Mouse (Mus musculus): ENCODE results near the gene Rae1. TPM values are rescaled to one million over a fixed set of nuclear protein-coding genes. Genes with fewer than 3 reads are reported as not detected.

Gene Rae1
- polyA plus RNA-seq, 1 experiment from 2014 or later, result 109 TPM

DNA sequence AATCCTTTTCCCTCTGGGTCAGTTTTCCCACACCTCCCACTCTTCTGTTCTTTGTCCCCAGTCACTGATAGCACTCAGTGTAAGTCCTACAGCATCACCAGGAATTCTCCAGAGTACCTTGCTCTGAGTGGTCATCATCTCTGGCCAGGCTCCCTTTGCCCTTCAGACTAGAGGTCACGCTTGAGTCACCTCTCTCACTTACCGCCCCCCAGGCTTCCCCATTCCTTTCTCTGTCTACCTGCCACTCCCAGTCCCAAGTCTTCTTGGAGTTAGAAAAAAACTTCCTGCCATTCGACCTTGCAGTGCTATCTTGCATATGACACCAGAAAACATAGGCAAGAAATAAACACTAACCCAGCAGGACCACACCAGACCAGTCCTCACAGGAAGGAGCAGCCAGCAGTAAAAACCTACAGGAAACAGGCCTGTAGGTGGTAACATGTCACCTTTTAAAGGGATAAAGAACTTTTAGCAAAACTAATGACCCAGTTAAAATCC lies 10.4 kb downstream of the Rae1 start:
- Histone ChIP-seq H3K27me3 (ENCODE audit: control insufficient read depth, insufficient read depth, low read depth, low read length) (no peaks in the 10 kb centered on the region), H3K27ac (ENCODE audit: low read length) (no peak overlapping the region), H3K4me1 (replicated peaks; ENCODE audit: control insufficient read depth, insufficient read depth, low read length) (no peaks in the 10 kb centered on the region), H3K4me2 (ENCODE audit: low read depth, low read length) (no peak overlapping the region), H3K9me3 (ENCODE audit: control insufficient read depth, low read length) (no peaks in the 10 kb centered on the region), H3K36me3 (ENCODE audit: control insufficient read depth, insufficient read depth, low read length) (peaks cover 82% of the 10 kb centered on the region), H3K9ac (ENCODE audit: low read length) (no peak overlapping the region), H3K4me3 (ENCODE audit: low read length) (no peak overlapping the region)
- WGBS, result 68% methylated on average over 3 of the region's 3 CpGs
- ATAC-seq (ENCODE audit: low read depth), result no peak

DNA sequence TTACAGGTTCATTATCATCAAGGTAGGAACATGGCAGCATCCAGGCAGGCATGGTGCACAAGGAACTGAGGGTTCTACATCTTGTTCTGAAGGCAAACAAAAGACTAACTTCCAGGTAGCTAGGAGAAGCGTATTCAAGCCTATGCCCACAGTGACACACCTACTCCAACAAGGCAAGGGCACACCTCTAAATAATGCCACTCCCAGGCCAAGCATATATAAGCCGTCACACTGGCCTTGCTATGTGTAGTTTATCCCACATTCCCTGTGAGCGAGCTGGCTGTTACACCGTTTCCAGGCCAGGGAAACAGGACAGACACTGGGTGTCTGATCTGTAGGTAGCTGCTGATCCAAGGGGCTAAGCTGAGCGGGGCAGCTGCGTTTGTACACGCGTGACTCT lies 11.5 kb downstream of the Rae1 start:
- Histone ChIP-seq H3K9me3 (ENCODE audit: control insufficient read depth, low read length) (no peaks in the 10 kb centered on the region), H3K27ac (ENCODE audit: low read length) (no peak overlapping the region)

DNA sequence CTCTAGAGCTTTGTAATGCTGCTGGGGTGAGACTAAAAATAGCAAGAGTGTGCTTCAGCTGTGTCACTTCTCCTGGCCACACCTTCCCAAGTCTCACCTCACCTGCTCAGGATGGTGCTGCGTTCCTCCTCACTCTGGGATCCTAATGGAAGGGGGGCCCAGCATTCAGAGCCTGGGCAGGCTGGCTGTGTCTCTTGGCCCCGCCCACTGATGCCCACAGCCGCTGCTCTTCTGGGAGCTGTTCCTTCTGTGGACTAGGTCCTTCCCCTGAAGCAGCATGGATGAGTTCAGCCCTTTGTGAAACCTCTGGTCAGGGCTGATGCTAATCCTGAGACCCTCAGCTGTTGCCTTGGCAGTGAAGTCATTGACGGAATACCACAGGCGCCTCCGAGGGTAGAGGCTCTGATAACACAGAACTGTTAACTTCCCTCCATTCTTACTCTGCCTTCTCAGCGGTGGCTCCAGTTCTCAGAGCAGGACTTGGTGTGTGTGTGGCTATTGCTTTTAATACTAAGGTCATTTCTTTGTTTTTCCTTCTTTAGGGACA lies 14.9 kb downstream of the Rae1 start:
- no peaks in the 10 kb centered on the region for H3K9me3 ChIP-seq (ENCODE audit: control insufficient read depth, low read length)
- H3K4me2 ChIP-seq (ENCODE audit: low read depth, low read length), result no peak overlapping the region
- no peaks in the 10 kb centered on the region for H3K27me3 ChIP-seq (ENCODE audit: control insufficient read depth, insufficient read depth, low read depth, low read length)
- ATAC-seq (ENCODE audit: low read depth), result no peak
- peaks cover 48% of the 10 kb centered on the region for H3K36me3 ChIP-seq (ENCODE audit: control insufficient read depth, insufficient read depth, low read length)
- no peak overlapping the region for H3K27ac ChIP-seq (ENCODE audit: low read length)
- WGBS, result 69% methylated on average over 7 of the region's 7 CpGs
- no peak overlapping the region for H3K4me3 ChIP-seq (ENCODE audit: low read length)
- no peak overlapping the region; the same call in 1 of the 2 replicates for H3K9ac ChIP-seq (ENCODE audit: low read length)
- peaks cover 9% of the 10 kb centered on the region; the same call in 1 of the 2 replicates for H3K4me1 ChIP-seq (replicated peaks; ENCODE audit: control insufficient read depth, insufficient read depth, low read length)

More for the DNA sequence above, 11.5 kb downstream of the Rae1 start:
- no peak overlapping the region for H3K4me3 ChIP-seq (ENCODE audit: low read length)
- H3K36me3 ChIP-seq (ENCODE audit: control insufficient read depth, insufficient read depth, low read length), result peaks cover 78% of the 10 kb centered on the region
- H3K4me2 ChIP-seq (ENCODE audit: low read depth, low read length), result no peak overlapping the region
- WGBS, result 94% methylated on average over 8 of the region's 8 CpGs
- no peaks in the 10 kb centered on the region for H3K4me1 ChIP-seq (replicated peaks; ENCODE audit: control insufficient read depth, insufficient read depth, low read length)
- H3K9ac ChIP-seq (ENCODE audit: low read length), result no peak overlapping the region
- no peaks in the 10 kb centered on the region for H3K27me3 ChIP-seq (ENCODE audit: control insufficient read depth, insufficient read depth, low read depth, low read length)
- ATAC-seq (ENCODE audit: low read depth), result no peak

DNA sequence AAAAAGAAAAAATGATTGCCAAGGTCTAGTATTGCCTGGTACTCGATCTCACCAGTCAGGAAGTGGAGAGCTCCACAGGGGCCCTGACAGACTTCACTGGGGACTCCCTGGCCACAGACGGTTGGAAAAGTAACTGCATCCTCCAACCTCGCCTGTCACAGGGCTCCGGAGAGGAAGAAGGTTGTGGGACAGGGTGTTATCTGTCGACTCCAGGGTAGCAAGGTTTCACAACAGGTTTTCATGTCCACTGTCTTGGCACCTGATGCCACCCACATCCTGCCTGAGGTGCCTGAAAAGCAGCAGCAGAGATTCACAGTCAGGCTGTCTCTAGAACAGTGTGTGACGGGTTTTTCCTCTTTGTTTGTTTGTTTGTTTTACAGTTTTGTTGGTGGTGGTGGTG lies 18.0 kb downstream of the Rae1 start:
- H3K4me1 ChIP-seq (replicated peaks; ENCODE audit: control insufficient read depth, insufficient read depth, low read length), result peaks cover 19% of the 10 kb centered on the region
- 31% methylated on average over 6 of the region's 6 CpGs for WGBS
- no peak overlapping the region for H3K9ac ChIP-seq (ENCODE audit: low read length)
- H3K4me2 ChIP-seq (ENCODE audit: low read depth, low read length), result no peak overlapping the region
- no peaks in the 10 kb centered on the region for H3K9me3 ChIP-seq (ENCODE audit: control insufficient read depth, low read length)
- no peak overlapping the region for H3K27ac ChIP-seq (ENCODE audit: low read length)
- peaks cover 23% of the 10 kb centered on the region for H3K36me3 ChIP-seq (ENCODE audit: control insufficient read depth, insufficient read depth, low read length)
- H3K4me3 ChIP-seq (ENCODE audit: low read length), result no peak overlapping the region
- no peak for ATAC-seq (ENCODE audit: low read depth)
- H3K27me3 ChIP-seq (ENCODE audit: control insufficient read depth, insufficient read depth, low read depth, low read length), result peaks cover 3% of the 10 kb centered on the region

DNA sequence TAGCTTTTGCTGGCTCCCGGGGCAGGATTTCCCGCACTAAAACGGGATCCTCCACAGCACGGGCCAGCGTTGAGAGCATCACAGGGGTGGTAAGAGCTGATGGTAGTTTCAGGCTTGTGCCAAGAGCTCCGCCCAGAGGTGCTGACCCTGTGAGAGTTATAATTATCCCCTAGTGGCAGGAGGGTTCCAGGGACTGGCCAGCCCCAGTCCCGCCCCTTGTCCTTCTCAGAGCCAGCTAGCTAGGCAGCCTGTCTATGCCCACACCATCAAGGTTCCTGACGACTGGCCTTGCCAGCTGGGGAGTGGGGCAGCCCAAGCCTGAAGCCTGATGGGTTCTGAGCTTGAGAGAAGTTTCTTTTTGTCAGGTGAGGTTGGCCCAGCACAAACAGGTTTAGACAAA lies 18.7 kb downstream of the Rae1 start:
- Histone ChIP-seq H3K4me2 (ENCODE audit: low read depth, low read length) (no peak overlapping the region), H3K27me3 (ENCODE audit: control insufficient read depth, insufficient read depth, low read depth, low read length) (peaks cover 3% of the 10 kb centered on the region), H3K4me3 (ENCODE audit: low read length) (no peak overlapping the region), H3K9me3 (ENCODE audit: control insufficient read depth, low read length) (no peaks in the 10 kb centered on the region), H3K36me3 (ENCODE audit: control insufficient read depth, insufficient read depth, low read length) (peaks cover 17% of the 10 kb centered on the region), H3K4me1 (replicated peaks; ENCODE audit: control insufficient read depth, insufficient read depth, low read length) (peaks cover 25% of the 10 kb centered on the region), H3K27ac (ENCODE audit: low read length) (no peak overlapping the region), H3K9ac (ENCODE audit: low read length) (0 out of 2 replicates have a peak overlapping the region, but pooled peaks have one; percentile 25)
- ATAC-seq (ENCODE audit: low read depth), result 0 out of 2 replicates have a peak, but pooled peaks have one; percentile 5
- WGBS, result 18% methylated on average over 8 of the region's 8 CpGs

DNA sequence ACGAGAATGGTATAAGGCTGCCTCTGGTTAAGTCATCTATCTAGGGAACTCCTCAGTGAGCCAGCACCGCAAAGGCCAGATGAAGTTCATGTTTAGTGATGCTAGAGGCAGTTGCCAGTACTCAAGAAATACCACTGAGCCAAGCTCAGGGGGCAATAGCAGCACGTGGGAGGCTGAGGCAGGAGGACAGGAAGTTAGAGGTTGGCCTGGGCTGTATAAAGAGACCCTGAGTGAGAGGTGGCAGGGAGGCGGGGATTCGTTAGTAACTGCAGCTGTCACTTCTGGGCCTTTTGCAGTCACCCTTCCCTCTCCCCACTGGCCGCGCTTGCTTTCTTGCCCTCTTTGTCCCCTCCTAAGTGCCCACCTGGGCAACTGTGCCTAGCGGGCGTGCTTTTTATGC lies 19.4 kb downstream of the Rae1 start:
- peaks cover 11% of the 10 kb centered on the region; the same call in 1 of the 2 replicates for H3K36me3 ChIP-seq (ENCODE audit: control insufficient read depth, insufficient read depth, low read length)
- H3K27me3 ChIP-seq (ENCODE audit: control insufficient read depth, insufficient read depth, low read depth, low read length), result peaks cover 3% of the 10 kb centered on the region
- H3K27ac ChIP-seq (ENCODE audit: low read length), result peak overlapping the region; percentile 34
- peak overlapping the region; percentile 57 for H3K9ac ChIP-seq (ENCODE audit: low read length)
- no peaks in the 10 kb centered on the region for H3K9me3 ChIP-seq (ENCODE audit: control insufficient read depth, low read length)
- H3K4me2 ChIP-seq (ENCODE audit: low read depth, low read length), result peak overlapping the region; percentile 90
- H3K4me3 ChIP-seq (ENCODE audit: low read length), result peak overlapping the region; percentile 51
- H3K4me1 ChIP-seq (replicated peaks; ENCODE audit: control insufficient read depth, insufficient read depth, low read length), result peaks cover 32% of the 10 kb centered on the region
- peak; percentile 6; the same call in 1 of the 2 replicates for ATAC-seq (ENCODE audit: low read depth)
- 18% methylated on average over 9 of the region's 9 CpGs for WGBS

DNA sequence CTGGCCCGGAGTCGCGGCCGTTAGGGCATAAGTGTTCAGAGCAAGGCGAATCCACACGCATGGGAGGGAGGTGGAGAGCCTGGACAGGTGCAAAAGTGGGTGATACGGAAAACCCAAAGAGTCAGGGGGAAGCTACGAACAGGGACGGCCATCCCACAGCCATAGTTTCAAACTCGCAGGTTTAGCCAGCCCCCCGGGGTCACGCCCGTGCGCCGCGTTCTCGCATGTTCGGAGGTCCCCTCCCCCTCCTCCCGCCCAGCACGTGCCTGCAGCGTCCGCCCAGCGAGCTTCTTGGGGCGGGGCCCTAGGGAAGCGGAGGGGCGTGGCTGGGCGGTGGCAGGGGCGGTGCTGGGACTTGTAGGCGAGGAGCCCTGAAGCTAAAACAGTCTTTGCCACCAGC lies 19.9 kb downstream of the Rae1 start:
- 0% methylated on average over 26 of the region's 29 CpGs for WGBS
- Histone ChIP-seq H3K4me2 (ENCODE audit: low read depth, low read length) (peak overlapping the region; percentile 90), H3K4me3 (ENCODE audit: low read length) (peak overlapping the region; percentile 51), H3K4me1 (replicated peaks; ENCODE audit: control insufficient read depth, insufficient read depth, low read length) (peaks cover 36% of the 10 kb centered on the region), H3K36me3 (ENCODE audit: control insufficient read depth, insufficient read depth, low read length) (peaks cover 6% of the 10 kb centered on the region; the same call in 1 of the 2 replicates), H3K27ac (ENCODE audit: low read length) (peak overlapping the region; percentile 34), H3K27me3 (ENCODE audit: control insufficient read depth, insufficient read depth, low read depth, low read length) (peaks cover 3% of the 10 kb centered on the region), H3K9me3 (ENCODE audit: control insufficient read depth, low read length) (no peaks in the 10 kb centered on the region), H3K9ac (ENCODE audit: low read length) (peak overlapping the region; percentile 57)
- peak; percentile 88 for ATAC-seq (ENCODE audit: low read depth)

DNA sequence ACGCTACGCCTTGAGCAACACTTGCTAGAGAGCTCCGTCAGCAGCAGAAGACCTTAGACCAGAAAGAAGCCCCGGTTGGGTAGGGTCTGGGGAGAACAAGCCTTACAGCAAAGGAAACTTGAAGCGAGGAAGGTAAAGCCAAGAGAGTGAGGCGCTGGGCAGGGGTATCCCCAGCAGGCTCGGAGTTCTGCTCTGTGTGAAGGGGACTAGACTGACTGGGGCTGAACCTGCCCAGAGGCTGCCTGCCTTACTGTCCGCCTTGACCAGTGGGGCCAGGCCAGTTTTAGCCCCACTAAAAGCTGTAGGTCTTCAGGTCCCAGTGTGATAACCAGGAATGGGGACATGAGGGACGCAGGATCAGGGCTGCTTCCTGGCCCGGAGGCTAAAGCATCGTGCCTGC lies 20.5 kb downstream of the Rae1 start, which contains the start of gene Rbm38:
Rbm38 (plus strand) TSS at position 69 of the 400 bp plus-strand sequence.
- H3K4me2 ChIP-seq (ENCODE audit: low read depth, low read length), result peak within 1 kb of the TSS; percentile 92
- no peaks in the 10 kb centered on the region for H3K9me3 ChIP-seq (ENCODE audit: control insufficient read depth, low read length)
- H3K27ac ChIP-seq (ENCODE audit: low read length), result peak within 1 kb of the TSS; percentile 34
- WGBS, result 36% methylated on average over 11 of the region's 11 CpGs
- no peak for ATAC-seq (ENCODE audit: low read depth)
- H3K9ac ChIP-seq (ENCODE audit: low read length), result peak within 1 kb of the TSS; percentile 57
- peaks cover 3% of the 10 kb centered on the region for H3K27me3 ChIP-seq (ENCODE audit: control insufficient read depth, insufficient read depth, low read depth, low read length)
- H3K36me3 ChIP-seq (ENCODE audit: control insufficient read depth, insufficient read depth, low read length), result 0 out of 2 replicates have a peak, but pooled peaks cover 3% of the 10 kb centered on the region
- peak within 1 kb of the TSS; percentile 73 for H3K4me3 ChIP-seq (ENCODE audit: low read length)
- H3K4me1 ChIP-seq (replicated peaks; ENCODE audit: control insufficient read depth, insufficient read depth, low read length), result peaks cover 42% of the 10 kb centered on the region

DNA sequence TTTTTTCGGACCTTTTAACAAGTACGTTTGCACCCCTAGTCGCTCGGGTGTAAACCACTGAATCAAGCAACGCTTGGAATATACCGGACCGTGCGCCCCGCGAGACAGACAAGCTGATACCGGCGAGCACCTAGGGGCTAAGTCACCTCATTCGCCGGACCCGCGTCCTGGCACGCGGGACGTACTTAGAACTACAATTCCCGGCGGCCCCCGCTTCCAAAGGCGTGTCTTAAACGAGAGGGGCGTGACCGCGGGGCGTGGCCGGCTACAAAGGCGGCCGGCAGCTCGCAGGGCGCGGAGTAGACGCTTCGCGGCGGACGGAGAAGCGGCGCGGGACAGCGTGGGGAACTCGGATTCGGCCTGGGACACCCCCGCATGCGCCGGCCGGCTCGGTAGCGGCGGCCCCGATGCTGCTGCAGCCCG lies 21.7 kb downstream of the Rae1 start:
- H3K27me3 ChIP-seq (ENCODE audit: control insufficient read depth, insufficient read depth, low read depth, low read length), result peaks cover 3% of the 10 kb centered on the region
- H3K9ac ChIP-seq (ENCODE audit: low read length), result peak overlapping the region; percentile 77
- H3K27ac ChIP-seq (ENCODE audit: low read length), result peak overlapping the region; percentile 53; the same call in 1 of the 2 replicates
- H3K4me3 ChIP-seq (ENCODE audit: low read length), result peak overlapping the region; percentile 73
- WGBS, result under 1% methylated on average over 54 of the region's 54 CpGs
- no peaks in the 10 kb centered on the region for H3K9me3 ChIP-seq (ENCODE audit: control insufficient read depth, low read length)
- ATAC-seq (ENCODE audit: low read depth), result peak; percentile 77
- H3K4me1 ChIP-seq (replicated peaks; ENCODE audit: control insufficient read depth, insufficient read depth, low read length), result peaks cover 52% of the 10 kb centered on the region
- H3K4me2 ChIP-seq (ENCODE audit: low read depth, low read length), result peak overlapping the region; percentile 92
- H3K36me3 ChIP-seq (ENCODE audit: control insufficient read depth, insufficient read depth, low read length), result no peaks in the 10 kb centered on the region
